Mouse (Mus musculus): ENCODE results near the gene Cd274. TPM values are rescaled to one million over a fixed set of nuclear protein-coding genes. Genes with fewer than 3 reads are reported as not detected.

The Cd274 gene
- total RNA-seq, 2 experiments from 2014 or later, result 4.9 to 5.3 TPM

- ATAC-seq (replicated peaks; ENCODE audit: poor library complexity, severe bottlenecking), result no peak
Observed at GRCm38 (mm10) chr19:29362173-29362930, 4.9 kb upstream of the Cd274 start.

- ATAC-seq (replicated peaks; ENCODE audit: poor library complexity, severe bottlenecking), result no peak
Observed at GRCm38 (mm10) chr19:29363557-29363956, 3.7 kb upstream of the Cd274 start.

- no peak for ATAC-seq (replicated peaks; ENCODE audit: poor library complexity, severe bottlenecking)
Observed at GRCm38 (mm10) chr19:29364076-29364475, 3.2 kb upstream of the Cd274 start.

- no peak for ATAC-seq (replicated peaks; ENCODE audit: poor library complexity, severe bottlenecking)
Observed at GRCm38 (mm10) chr19:29365105-29365504, 2.1 kb upstream of the Cd274 start.

- no peak for ATAC-seq (replicated peaks; ENCODE audit: poor library complexity, severe bottlenecking)
Observed at GRCm38 (mm10) chr19:29366226-29366968, 858 bp upstream of the Cd274 start.

GRCm38 (mm10) chr19:29368041-29368440, 786 bp downstream of the Cd274 start:
- no peak for ATAC-seq (replicated peaks; ENCODE audit: poor library complexity, severe bottlenecking)

- 0 out of 2 replicates have a peak, but pooled peaks have one; percentile 21 for ATAC-seq (replicated peaks; ENCODE audit: poor library complexity, severe bottlenecking)
Observed at GRCm38 (mm10) chr19:29368671-29369309, 1.5 kb downstream of the Cd274 start.

- ATAC-seq (replicated peaks; ENCODE audit: poor library complexity, severe bottlenecking), result peak; percentile 62
Observed at GRCm38 (mm10) chr19:29370112-29370511, 2.9 kb downstream of the Cd274 start.

- no peak for ATAC-seq (replicated peaks; ENCODE audit: poor library complexity, severe bottlenecking)
Observed at GRCm38 (mm10) chr19:29370545-29371283, 3.5 kb downstream of the Cd274 start.

- ATAC-seq (replicated peaks; ENCODE audit: poor library complexity, severe bottlenecking), result no peak
Observed at GRCm38 (mm10) chr19:29371284-29372081, 4.2 kb downstream of the Cd274 start.

GRCm38 (mm10) chr19:29372138-29372537, 4.9 kb downstream of the Cd274 start:
- ATAC-seq (replicated peaks; ENCODE audit: poor library complexity, severe bottlenecking), result no peak

GRCm38 (mm10) chr19:29372621-29373020, 5.4 kb downstream of the Cd274 start:
- no peak for ATAC-seq (replicated peaks; ENCODE audit: poor library complexity, severe bottlenecking)

GRCm38 (mm10) chr19:29373438-29373837, 6.2 kb downstream of the Cd274 start:
- ATAC-seq (replicated peaks; ENCODE audit: poor library complexity, severe bottlenecking), result no peak

GRCm38 (mm10) chr19:29374947-29375346, 7.7 kb downstream of the Cd274 start:
- no peak for ATAC-seq (replicated peaks; ENCODE audit: poor library complexity, severe bottlenecking)

- ATAC-seq (replicated peaks; ENCODE audit: poor library complexity, severe bottlenecking), result no peak
Observed at GRCm38 (mm10) chr19:29376382-29376781, 9.1 kb downstream of the Cd274 start.

GRCm38 (mm10) chr19:29379839-29380603, 12.8 kb downstream of the Cd274 start:
- no peak for ATAC-seq (replicated peaks; ENCODE audit: poor library complexity, severe bottlenecking)

- ATAC-seq (replicated peaks; ENCODE audit: poor library complexity, severe bottlenecking), result peak; percentile 61
Observed at GRCm38 (mm10) chr19:29383368-29383767, 16.1 kb downstream of the Cd274 start.

- ATAC-seq (replicated peaks; ENCODE audit: poor library complexity, severe bottlenecking), result no peak; the same call in 1 of the 2 replicates
Observed at GRCm38 (mm10) chr19:29384412-29384811, 17.2 kb downstream of the Cd274 start.

- ATAC-seq (replicated peaks; ENCODE audit: poor library complexity, severe bottlenecking), result peak; percentile 75
Observed at GRCm38 (mm10) chr19:29384994-29385393, 17.7 kb downstream of the Cd274 start.
